Mouse (Mus musculus): ENCODE data around the gene Mapk9. TPM values are rescaled to one million over a fixed set of nuclear protein-coding genes. Genes with fewer than 3 reads are reported as not detected.

The Mapk9 gene
- polyA plus RNA-seq, 1 experiment: 131 TPM

- Histone ChIP-seq H3K4me1 (ENCODE audit: control insufficient read depth, insufficient read depth, low read length) (peaks cover 9% of the 10 kb centered on the region), H3K4me3 (ENCODE audit: insufficient read depth, low read length) (peak overlapping the region; percentile 77; the same call in 1 of the 2 replicates), H3K27ac (ENCODE audit: insufficient read depth, low read length) (no peak overlapping the region)
- no peak for TF ChIP-seq POLR2A (IDR thresholded peaks at IDR 0.05; ENCODE audit: extremely low read depth, insufficient read depth, low read length)
- no peak for TF ChIP-seq CTCF (IDR thresholded peaks at IDR 0.05; ENCODE audit: extremely low read depth, insufficient read depth, low read length)
Observed at GRCm38 (mm10) chr11:49847811-49848078, 1.2 kb downstream of the Mapk9 start.

GRCm38 (mm10) chr11:49848080-49848815 is 1.7 kb downstream of the Mapk9 start:
- Histone ChIP-seq H3K4me3 (ENCODE audit: insufficient read depth, low read length) (peak overlapping the region; percentile 77), H3K27ac (ENCODE audit: insufficient read depth, low read length) (no peak overlapping the region), H3K4me1 (ENCODE audit: control insufficient read depth, insufficient read depth, low read length) (peaks cover 9% of the 10 kb centered on the region)
- no peak for TF ChIP-seq CTCF (IDR thresholded peaks at IDR 0.05; ENCODE audit: extremely low read depth, insufficient read depth, low read length)
- no peak for TF ChIP-seq POLR2A (IDR thresholded peaks at IDR 0.05; ENCODE audit: extremely low read depth, insufficient read depth, low read length)

DNA sequence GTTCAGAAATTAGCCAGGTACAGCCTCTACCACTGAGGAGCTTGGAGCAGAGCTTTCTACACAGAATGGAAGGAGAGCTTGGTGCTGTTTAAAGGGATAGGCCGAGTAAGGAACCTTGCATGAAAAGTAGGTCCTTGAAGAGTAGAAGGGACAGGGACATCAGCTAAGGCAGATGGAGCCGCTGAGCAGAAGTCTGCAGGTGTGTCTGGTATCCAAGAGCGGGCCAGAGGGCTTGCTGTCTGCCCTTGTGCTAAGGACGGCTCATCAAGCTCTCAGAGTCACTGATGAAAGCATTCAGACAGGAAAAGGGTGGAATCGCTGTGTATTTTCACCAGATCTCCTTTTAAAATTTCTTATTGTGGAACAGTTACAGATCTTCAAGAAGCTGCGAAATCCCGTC is 3.8 kb downstream of the Mapk9 start:
- TF ChIP-seq CTCF (IDR thresholded peaks at IDR 0.05; ENCODE audit: extremely low read depth, insufficient read depth, low read length): no peak
- TF ChIP-seq POLR2A (IDR thresholded peaks at IDR 0.05; ENCODE audit: extremely low read depth, insufficient read depth, low read length): no peak
- H3K27ac ChIP-seq (ENCODE audit: insufficient read depth, low read length): no peak overlapping the region
- H3K4me1 ChIP-seq (ENCODE audit: control insufficient read depth, insufficient read depth, low read length): peaks cover 9% of the 10 kb centered on the region
- H3K4me3 ChIP-seq (ENCODE audit: insufficient read depth, low read length): no peak overlapping the region

DNA sequence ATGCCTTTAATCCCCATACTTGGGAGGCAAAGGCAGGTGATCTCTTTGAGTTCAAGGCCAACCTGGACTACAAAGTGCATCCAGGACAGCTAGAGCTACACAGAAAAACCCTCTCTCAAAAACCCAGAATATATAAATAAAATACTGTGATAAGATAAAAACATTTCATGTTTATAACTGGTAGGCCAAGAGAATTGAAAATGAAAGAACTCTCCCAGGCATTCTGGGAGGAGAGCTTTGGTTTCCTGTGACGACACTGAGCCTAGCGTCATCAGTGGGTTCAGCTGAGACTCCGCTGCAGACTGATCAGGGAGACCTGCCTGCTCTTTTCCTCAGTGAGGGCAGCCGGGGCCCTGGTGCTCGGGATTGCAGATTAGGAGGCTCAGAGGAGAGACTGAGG is 8.6 kb downstream of the Mapk9 start:
- TF ChIP-seq CTCF (IDR thresholded peaks at IDR 0.05; ENCODE audit: extremely low read depth, insufficient read depth, low read length): no peak
- no peak for TF ChIP-seq POLR2A (IDR thresholded peaks at IDR 0.05; ENCODE audit: extremely low read depth, insufficient read depth, low read length)

DNA sequence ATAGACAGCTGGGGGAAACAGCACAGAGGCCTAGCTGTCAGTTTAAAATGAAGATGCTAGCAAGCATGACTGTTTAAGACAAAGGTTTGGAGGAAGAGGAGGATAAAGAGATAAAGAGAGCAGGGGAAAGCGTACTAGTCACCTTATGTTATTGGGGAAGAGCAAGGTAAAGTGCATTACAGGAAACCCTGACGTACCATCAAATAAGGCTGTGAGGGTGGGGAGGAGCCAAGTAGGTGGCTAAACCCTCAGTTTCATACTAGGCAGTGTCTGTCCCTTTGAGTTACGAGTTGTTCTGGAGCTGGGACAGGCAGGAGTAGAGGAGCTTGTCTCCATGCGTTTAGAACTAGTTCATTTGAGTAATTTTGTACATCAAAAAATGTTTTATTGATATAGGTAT is 14.6 kb downstream of the Mapk9 start:
- Histone ChIP-seq H3K4me3 (ENCODE audit: insufficient read depth, low read length) (no peak overlapping the region), H3K4me1 (ENCODE audit: control insufficient read depth, insufficient read depth, low read length) (no peaks in the 10 kb centered on the region), H3K27ac (ENCODE audit: insufficient read depth, low read length) (no peak overlapping the region)
- TF ChIP-seq POLR2A (IDR thresholded peaks at IDR 0.05; ENCODE audit: extremely low read depth, insufficient read depth, low read length) (no peak), CTCF (IDR thresholded peaks at IDR 0.05; ENCODE audit: extremely low read depth, insufficient read depth, low read length) (no peak)

More for the DNA sequence above, 8.6 kb downstream of the Mapk9 start:
- H3K27ac ChIP-seq (ENCODE audit: insufficient read depth, low read length): no peak overlapping the region
- H3K4me1 ChIP-seq (ENCODE audit: control insufficient read depth, insufficient read depth, low read length): peaks cover 2% of the 10 kb centered on the region; the same call in 1 of the 2 replicates
- H3K4me3 ChIP-seq (ENCODE audit: insufficient read depth, low read length): no peak overlapping the region

- H3K4me3 ChIP-seq (ENCODE audit: insufficient read depth, low read length): no peak overlapping the region
- no peak overlapping the region for H3K27ac ChIP-seq (ENCODE audit: insufficient read depth, low read length)
- H3K4me1 ChIP-seq (ENCODE audit: control insufficient read depth, insufficient read depth, low read length): no peaks in the 10 kb centered on the region
- TF ChIP-seq CTCF (IDR thresholded peaks at IDR 0.05; ENCODE audit: extremely low read depth, insufficient read depth, low read length) (no peak), POLR2A (IDR thresholded peaks at IDR 0.05; ENCODE audit: extremely low read depth, insufficient read depth, low read length) (no peak)
Observed at GRCm38 (mm10) chr11:49863926-49864325, 17.4 kb downstream of the Mapk9 start.

DNA sequence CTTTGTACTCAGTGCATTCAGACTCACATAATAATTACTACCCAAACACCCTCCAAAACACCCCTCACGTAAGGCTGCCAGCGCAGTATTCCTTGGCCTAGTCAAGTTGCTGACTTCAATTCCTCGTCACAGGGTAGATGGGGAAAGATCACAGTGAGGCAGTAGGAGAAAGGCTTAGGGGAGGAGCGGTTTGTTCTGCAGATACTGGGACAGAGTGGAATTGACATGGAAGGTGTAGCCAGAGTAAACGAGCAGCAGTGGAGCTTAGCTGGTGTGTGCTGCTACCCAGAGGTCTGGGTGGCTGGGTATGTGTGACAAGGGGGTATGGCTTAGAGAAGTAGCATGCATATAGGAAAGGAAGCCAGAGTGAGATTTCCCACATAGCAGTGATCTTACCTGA is 20.8 kb downstream of the Mapk9 start:
- Histone ChIP-seq H3K4me1 (ENCODE audit: control insufficient read depth, insufficient read depth, low read length) (no peaks in the 10 kb centered on the region), H3K4me3 (ENCODE audit: insufficient read depth, low read length) (no peak overlapping the region), H3K27ac (ENCODE audit: insufficient read depth, low read length) (no peak overlapping the region)
- TF ChIP-seq CTCF (IDR thresholded peaks at IDR 0.05; ENCODE audit: extremely low read depth, insufficient read depth, low read length) (no peak), POLR2A (IDR thresholded peaks at IDR 0.05; ENCODE audit: extremely low read depth, insufficient read depth, low read length) (no peak)

- Histone ChIP-seq H3K4me3 (ENCODE audit: insufficient read depth, low read length) (no peak overlapping the region), H3K4me1 (ENCODE audit: control insufficient read depth, insufficient read depth, low read length) (no peaks in the 10 kb centered on the region), H3K27ac (ENCODE audit: insufficient read depth, low read length) (no peak overlapping the region)
- TF ChIP-seq POLR2A (IDR thresholded peaks at IDR 0.05; ENCODE audit: extremely low read depth, insufficient read depth, low read length) (no peak), CTCF (IDR thresholded peaks at IDR 0.05; ENCODE audit: extremely low read depth, insufficient read depth, low read length) (peak; percentile 65)
Observed at GRCm38 (mm10) chr11:49869762-49870161, 23.2 kb downstream of the Mapk9 start.

DNA sequence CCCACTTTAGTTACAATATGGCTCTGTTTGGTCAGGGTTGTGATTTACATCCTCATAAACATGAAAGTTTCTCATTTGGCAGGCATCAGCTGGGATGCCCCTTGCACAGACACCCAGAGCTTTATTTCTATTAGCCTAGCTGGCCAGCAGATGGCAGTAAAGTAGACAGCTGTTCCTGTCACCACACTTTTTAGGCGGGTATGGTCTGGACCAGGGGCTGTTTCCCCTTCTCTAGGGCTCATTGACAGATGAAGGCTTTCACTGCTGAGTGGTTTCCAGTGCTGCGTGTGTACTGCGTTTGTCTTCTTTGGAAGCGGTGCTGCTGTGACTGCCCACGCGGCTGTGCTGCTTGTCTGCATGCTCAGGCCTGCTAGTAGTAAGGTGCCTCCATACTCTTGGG is 25.4 kb downstream of the Mapk9 start:
- no peak overlapping the region for H3K4me3 ChIP-seq (ENCODE audit: insufficient read depth, low read length)
- H3K27ac ChIP-seq (ENCODE audit: insufficient read depth, low read length): no peak overlapping the region
- peaks cover 3% of the 10 kb centered on the region for H3K4me1 ChIP-seq (ENCODE audit: control insufficient read depth, insufficient read depth, low read length)
- TF ChIP-seq CTCF (IDR thresholded peaks at IDR 0.05; ENCODE audit: extremely low read depth, insufficient read depth, low read length): peak; percentile 50
- TF ChIP-seq POLR2A (IDR thresholded peaks at IDR 0.05; ENCODE audit: extremely low read depth, insufficient read depth, low read length): no peak

- H3K4me1 ChIP-seq (ENCODE audit: control insufficient read depth, insufficient read depth, low read length): peaks cover 6% of the 10 kb centered on the region
- H3K27ac ChIP-seq (ENCODE audit: insufficient read depth, low read length): no peak overlapping the region
- TF ChIP-seq CTCF (IDR thresholded peaks at IDR 0.05; ENCODE audit: extremely low read depth, insufficient read depth, low read length) (no peak), POLR2A (IDR thresholded peaks at IDR 0.05; ENCODE audit: extremely low read depth, insufficient read depth, low read length) (no peak)
- H3K4me3 ChIP-seq (ENCODE audit: insufficient read depth, low read length): no peak overlapping the region
Observed at GRCm38 (mm10) chr11:49872779-49873178, 26.2 kb downstream of the Mapk9 start.

Measured in cortical plate, adult 2 months (tissue).